Mouse (Mus musculus): ENCODE results near the gene Tmem44. TPM values are rescaled to one million over a fixed set of nuclear protein-coding genes. Genes with fewer than 3 reads are reported as not detected.
A peak's percentile ranks its signal among the peaks of the same experiment; 100 is the strongest.

The Tmem44 gene
- total RNA-seq, 2 experiments from 2014 or later, result 19.4 to 19.7 TPM

DNA sequence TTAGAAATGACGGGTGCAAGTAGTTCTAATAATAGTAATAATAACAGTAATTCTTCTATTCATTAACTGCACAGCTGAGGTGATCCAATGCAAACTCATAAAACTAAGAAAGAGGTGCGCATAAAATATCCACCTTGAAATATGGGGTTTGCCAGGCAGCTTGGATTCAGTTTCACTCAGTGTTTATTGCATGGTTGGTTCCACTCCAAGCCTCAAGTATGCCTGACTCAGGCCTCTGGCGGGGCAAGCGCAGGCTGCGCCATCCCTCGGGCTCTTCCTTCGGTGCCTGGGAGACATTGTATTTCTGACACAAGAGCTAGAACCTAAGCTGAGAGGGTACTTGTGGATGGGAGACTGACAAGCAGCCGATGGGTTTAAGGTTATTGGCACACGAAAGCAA, 32.0 kb downstream of the Tmem44 start:
- DNase-seq, result no peak

DNA sequence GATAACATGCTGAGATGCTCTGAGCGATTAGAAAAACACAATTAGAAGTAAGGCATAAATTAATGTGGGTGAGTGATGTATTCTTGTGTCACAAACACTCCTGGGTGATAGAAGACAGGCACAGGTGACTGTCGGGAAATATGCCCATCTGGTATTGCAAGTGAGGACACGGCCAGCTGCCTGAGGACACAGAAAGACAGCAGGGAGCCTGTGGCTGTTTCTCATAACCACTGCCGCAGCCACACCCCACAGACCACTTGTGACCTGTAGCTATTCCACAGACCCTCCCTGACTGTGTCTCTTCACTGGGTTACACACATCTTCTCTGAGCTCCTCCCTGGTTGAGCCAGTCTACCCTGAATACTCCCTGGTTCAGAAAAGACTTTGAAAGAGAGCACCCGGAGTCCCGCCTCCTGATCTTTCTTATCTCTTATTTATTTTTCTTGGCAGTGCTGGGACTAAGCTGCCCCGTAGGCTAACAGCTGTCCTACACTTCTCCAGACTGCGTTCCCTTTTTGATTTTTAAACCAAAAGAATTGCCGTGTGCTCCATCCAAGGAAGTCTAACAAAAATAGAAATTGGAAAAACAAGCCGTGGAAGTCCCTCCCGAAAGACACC, 32.9 kb downstream of the Tmem44 start:
- no peak for DNase-seq

DNA sequence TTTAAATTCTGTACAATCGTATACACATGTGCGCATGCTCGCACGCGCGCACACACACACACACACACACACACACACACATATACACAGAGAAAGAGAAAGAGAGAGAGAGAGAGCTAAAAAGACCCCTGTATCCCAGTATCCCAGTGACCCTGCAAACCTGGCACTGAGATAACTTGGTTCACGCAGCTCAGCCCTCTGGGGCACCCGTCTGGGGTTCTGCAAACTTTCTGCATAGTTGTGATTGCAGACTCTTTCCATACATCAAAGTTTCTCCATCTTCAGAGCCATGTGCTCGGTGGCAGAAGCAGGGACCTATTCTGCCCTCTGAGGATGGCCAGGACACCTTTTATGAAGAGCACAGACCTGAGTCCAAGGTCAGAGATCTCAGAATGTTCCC, 33.6 kb downstream of the Tmem44 start:
- DNase-seq, result no peak

DNA sequence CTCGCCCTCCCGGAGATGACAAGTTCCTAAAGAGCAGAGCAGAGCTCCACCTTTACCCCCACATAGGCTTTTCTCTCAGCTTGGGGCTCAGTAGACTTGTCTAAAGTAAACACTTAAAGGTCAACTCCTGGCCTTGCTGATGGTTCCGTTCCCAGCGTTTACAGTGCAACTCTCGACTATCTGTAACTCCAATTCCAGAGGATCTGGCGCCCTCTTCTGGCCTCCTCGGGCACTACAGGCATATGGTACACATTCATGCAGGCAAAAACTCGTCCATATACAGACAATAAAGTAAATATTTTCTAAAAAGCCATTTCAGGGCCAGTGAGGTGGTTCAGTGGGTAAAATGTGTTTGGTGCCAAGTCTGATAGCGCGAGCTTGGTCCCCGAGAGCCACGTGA, 35.2 kb downstream of the Tmem44 start:
- peak; percentile 45 for DNase-seq

- DNase-seq, result peak; percentile 83
Observed at GRCm38 (mm10) chr16:30513050-30514024, 37.3 kb downstream of the Tmem44 start.

DNA sequence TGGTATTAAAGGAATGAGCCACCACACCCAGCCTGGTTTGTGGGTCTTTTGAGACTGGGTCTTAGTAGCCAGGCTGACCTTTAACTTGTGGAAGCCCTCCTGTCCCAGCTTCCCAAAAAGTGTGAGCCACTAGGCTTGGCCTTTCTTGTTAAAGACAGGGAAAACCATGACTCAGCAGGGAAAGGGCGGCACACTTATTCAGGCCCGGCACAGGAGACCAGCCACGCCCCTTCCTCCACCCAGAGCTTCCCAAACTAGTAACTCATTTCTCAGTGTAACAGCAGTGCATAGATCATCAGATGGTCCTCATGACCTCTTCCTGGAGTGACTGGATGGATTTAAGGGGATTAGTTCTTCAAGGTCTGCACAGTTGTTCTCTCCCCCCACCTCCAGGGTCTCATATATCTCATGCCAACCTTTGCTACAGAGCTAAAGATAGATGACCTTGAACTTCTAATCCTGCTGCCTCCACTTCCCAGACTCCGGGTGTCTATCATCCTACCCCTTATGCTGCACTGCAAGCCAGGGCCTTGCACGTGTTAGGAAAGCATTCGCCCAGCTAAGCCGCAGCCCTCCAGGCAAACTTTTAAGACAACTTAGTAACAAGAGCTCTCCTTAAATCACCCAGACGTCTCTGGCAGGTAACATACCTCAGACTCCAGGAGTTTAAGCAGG, 38.1 kb downstream of the Tmem44 start:
- no peak for DNase-seq

DNA sequence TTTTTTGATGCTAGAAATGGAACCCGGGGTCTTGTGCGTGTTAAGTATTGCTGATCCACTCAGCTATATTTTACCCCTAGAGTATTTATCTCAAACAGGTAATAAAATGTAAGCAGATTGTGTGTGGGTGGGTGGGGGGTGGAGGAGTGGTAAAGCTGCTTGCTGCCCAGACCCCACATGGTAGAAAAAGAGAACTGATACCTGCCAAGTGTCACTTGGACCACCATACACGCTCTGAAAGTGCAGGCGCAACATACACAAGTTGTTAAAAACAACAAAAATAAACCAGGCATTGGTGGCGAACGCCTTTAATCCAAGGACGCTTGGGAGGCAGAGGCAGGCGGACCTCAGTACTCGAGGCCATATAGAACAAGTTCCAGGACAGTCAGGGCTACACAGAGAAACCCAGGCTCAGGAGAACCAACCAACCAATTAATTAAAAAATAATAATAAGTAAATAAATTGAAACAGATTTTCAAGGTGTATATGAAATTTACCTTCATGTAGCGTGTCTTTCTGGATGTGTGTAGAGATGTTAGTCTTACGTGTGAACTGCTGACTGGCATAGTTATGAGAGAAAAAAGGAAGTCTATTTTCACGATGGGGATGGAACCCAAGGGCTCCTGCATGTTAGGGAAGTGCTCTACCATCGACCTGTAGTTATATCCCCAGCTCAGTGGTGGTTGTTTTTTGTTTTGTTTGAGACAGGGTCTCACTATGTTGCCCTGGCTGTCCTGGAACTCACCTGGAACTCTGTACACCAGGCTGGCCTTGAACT, 38.9 kb downstream of the Tmem44 start:
- no peak for DNase-seq

DNA sequence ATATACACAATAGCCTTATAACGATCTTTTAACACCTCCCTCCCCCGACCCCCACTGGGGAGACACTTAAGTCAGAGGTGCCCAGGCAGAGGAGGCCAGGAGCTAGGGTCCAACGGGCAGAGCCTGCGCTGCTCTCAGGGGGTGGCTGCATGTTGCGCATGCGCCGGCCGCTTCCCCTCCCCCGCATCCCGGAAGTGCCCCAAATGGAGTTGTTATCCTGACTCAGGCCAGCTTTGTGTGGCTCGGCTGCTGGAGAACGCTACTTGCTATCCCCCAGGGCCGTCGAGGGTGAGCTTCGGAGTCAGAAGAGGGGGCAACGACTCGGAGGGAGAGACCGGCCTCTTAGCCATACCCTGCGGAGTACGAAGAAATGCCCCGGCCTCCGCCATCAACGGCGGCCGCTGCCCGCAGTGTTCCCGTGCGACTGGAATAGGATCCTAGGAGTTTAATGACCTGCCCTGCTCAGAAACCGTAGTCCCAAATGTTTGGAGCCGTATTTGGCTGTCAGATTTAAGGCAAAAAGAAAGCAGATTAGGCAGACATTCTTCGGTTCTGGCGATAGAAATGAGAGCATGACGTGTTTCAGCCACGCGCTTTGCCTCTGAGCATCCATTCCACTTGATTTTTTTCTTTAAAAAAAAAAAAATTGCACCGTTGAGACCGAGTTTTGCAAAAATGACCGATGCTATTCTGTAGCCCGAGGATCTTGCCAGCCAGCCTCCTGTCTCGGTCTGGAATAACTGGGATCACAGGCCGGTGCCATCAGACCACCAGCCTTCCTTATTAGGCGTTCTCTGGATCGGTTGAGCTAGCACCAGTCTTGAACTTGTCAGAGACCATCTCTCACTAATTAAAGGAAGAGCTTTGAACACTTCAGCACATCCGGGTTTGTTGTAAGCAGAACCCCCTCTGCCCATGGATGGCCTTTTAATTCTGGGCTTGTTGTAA, 39.9 kb downstream of the Tmem44 start:
- DNase-seq, result peak; percentile 93

GRCm38 (mm10) chr16:30510091-30510490, 40.6 kb downstream of the Tmem44 start:
- DNase-seq, result no peak

GRCm38 (mm10) chr16:30509340-30509739, 41.3 kb downstream of the Tmem44 start:
- DNase-seq, result no peak

DNA sequence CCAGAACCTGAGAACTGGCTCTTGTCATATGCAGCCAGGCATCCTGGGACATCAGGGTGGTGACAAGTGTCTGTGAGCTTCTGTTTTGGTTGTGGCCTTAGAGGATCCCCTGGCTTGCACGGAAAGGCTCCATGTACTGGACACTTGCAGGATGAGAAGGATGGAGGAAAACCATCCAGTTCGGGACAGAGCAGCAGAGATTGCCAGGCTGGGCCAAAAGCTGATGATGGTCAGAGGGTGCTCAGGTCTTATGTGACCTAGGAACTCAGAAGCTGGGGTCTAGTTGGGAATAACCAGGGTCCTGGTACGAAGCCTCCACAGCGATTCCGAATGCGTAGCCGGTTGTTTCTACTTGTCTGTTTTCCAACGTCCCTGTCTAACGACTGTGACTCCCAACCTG, 41.9 kb downstream of the Tmem44 start:
- DNase-seq, result no peak

DNA sequence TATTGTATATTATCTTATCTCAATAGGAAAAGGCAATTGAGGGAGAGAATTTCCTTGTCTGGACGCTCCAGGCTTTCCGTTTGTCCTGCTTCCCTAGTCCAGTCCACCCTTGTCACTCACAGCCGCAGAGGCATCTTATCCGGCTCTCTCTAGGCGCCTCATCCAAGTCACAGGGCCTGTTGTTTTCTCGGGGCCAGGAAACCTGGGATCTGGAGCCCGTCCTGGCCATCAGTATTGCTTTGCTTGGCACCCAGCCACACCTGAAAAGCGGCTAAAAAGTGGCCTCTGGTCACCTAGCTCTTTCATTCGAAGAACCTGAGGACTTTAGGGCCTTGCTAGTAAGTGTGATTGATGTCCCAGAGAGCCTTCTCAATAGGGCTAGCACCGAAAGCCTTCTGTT, 43.5 kb downstream of the Tmem44 start:
- DNase-seq, result peak; percentile 49

DNA sequence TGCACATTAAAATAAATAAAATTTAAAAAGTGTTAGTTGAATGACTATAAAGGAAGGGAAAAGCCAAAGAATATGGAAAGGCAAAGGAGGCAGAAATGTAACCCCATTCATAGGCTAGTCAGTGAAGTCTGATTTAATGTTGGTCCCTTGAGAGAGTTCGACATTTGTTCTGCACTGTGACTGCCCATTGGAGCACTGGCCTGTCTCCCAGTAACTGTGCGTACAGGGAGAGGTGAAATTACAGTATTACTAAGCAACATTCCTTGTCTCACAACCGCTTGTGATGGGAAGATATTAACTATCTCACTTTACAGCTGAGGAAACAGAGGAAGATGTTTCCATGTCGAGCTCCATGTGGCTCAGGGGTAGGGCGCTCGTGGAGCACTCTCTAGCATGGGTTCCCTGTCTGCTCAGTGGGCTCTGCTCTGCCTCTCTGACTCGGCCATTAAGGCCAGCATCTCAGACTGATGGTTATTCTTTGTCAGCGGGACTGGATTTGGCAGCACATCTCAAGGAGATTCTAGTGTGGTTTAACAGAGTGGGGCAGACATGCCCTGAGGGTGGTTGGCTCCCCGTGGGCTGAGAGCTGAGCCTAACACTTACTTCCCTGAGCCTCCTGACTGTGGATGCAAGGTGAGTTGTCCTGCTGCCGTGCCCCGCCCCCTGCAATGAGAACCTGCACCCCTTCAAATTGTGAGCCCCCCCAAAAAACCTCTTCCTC, 45.2 kb downstream of the Tmem44 start:
- no peak for DNase-seq

DNA sequence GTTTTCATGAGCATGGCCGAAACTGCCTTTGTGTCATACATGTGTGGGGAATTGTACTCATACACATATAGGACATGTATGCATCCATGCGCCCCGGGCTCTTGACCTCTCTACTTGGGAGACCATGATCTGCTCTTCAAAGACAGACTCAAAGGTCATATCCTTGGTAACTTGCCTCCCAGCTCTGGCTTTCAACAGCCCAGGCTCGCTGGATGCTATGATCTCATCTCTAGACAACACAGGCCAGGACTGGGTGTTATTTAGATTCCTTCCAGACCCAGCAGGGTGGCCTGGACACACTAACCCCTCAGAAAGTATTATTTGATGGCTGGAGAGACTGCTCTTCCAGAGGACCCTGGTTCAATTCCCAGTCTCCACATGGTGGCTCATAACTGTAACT, 45.8 kb downstream of the Tmem44 start:
- no peak for DNase-seq

GRCm38 (mm10) chr16:30503958-30504357, 46.7 kb downstream of the Tmem44 start:
- peak; percentile 75 for DNase-seq

DNA sequence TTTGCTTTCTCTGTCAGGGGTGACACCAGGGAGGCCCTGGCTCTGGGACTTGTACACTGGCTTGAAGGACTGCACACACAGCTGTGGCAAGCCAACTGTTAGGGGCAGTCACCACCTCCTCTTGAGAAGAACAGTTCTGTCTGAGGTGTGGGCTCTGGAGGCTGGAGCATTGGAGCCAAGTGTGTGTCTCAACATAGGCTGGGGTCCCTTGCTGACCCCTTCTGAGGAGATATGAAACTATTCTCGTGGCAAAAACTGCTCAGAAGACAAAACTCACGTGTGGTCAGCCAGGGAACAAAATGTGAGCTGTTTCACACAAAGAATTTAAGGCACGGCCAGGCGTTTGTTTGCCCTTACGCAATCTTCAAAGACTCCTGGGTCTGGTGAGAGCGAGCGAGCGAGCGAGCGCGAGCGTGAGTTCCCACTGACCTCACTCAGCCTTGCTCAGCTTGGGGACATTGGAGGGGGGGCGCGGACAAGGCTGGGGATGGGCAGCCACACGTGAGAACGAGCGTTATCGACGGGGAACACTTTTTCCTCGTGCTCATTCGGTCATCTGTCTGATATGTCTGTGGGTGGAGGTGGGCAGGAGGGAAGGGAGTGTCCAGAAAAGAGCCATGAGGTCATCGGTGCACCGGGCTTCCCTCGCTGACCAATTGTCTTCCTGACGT, 48.3 kb downstream of the Tmem44 start:
- DNase-seq, result peak; percentile 65

- DNase-seq, result no peak
Observed at GRCm38 (mm10) chr16:30501621-30502020, 49.0 kb downstream of the Tmem44 start.

GRCm38 (mm10) chr16:30500223-30500622, 50.4 kb downstream of the Tmem44 start:
- DNase-seq, result no peak

GRCm38 (mm10) chr16:30499126-30499857, 51.4 kb downstream of the Tmem44 start:
- DNase-seq, result peak; percentile 26

All from heart, postnatal 4 days (tissue).